Mouse (Mus musculus) splenic B cell, adult 2 months (primary cell): ENCODE data around the gene Gsx2.

Experiments used
- DNase-seq: peaks from one replicate; pipeline ENCODE4 v3.0.0-alpha.2; 2011; ENCODE audit warnings: low read depth, low spot score
- H3K27me3 ChIP-seq: 2 replicates; pipeline ENCODE4 v1.6.1; 2012; ENCODE audit warnings: mild to moderate bottlenecking, low read length, moderate library complexity, mixed read lengths; ENCODE audit not compliant: control insufficient read depth, poor library complexity, insufficient read depth, severe bottlenecking
- H3K36me3 ChIP-seq: 2 replicates; pipeline ENCODE4 v1.6.1; 2012; ENCODE audit warnings: mild to moderate bottlenecking, low read length, moderate library complexity, mixed read lengths; ENCODE audit not compliant: control insufficient read depth, poor library complexity, insufficient read depth, severe bottlenecking

Gsx2 gene

GRCm38 (mm10) chr5:75085521-75085875 lies 10.1 kb downstream of the Gsx2 start:
- no peak for DNase-seq
- Histone ChIP-seq H3K36me3 (no peaks in the 10 kb centered on the region), H3K27me3 (peaks cover 8% of the 10 kb centered on the region; the same call in 1 of the 2 replicates)

GRCm38 (mm10) chr5:75085906-75086305 lies 10.5 kb downstream of the Gsx2 start:
- no peak for DNase-seq
- H3K36me3 ChIP-seq: no peaks in the 10 kb centered on the region
- peaks cover 6% of the 10 kb centered on the region; the same call in 1 of the 2 replicates for H3K27me3 ChIP-seq

GRCm38 (mm10) chr5:75106511-75106910 lies 31.1 kb downstream of the Gsx2 start:
- DNase-seq: no peak
- Histone ChIP-seq H3K27me3 (no peaks in the 10 kb centered on the region; the same call in 1 of the 2 replicates), H3K36me3 (no peaks in the 10 kb centered on the region)

- Histone ChIP-seq H3K27me3 (no peaks in the 10 kb centered on the region; the same call in 1 of the 2 replicates), H3K36me3 (no peaks in the 10 kb centered on the region)
- no peak for DNase-seq
Measured at GRCm38 (mm10) chr5:75109368-75109767, 34.0 kb downstream of the Gsx2 start.

- no peaks in the 10 kb centered on the region for H3K36me3 ChIP-seq
- no peaks in the 10 kb centered on the region; the same call in 1 of the 2 replicates for H3K27me3 ChIP-seq
- DNase-seq: no peak
Measured at GRCm38 (mm10) chr5:75111781-75112180, 36.4 kb downstream of the Gsx2 start.

- H3K27me3 ChIP-seq: no peaks in the 10 kb centered on the region
- DNase-seq: peak; percentile 38
- H3K36me3 ChIP-seq: no peaks in the 10 kb centered on the region
Measured at GRCm38 (mm10) chr5:75118840-75119239, 43.4 kb downstream of the Gsx2 start.

- Histone ChIP-seq H3K27me3 (no peaks in the 10 kb centered on the region), H3K36me3 (no peaks in the 10 kb centered on the region)
- DNase-seq: no peak
Measured at GRCm38 (mm10) chr5:75121646-75122045, 46.2 kb downstream of the Gsx2 start.
